Mouse (Mus musculus) lung, postnatal 4 days (tissue): ENCODE measurements around the gene Tnfsfm13.

Source experiments
- DNase-seq, 2 experiments: peaks; one replicate each; pipeline ENCODE4 v3.0.0; 2021

Tnfsfm13 gene

DNA sequence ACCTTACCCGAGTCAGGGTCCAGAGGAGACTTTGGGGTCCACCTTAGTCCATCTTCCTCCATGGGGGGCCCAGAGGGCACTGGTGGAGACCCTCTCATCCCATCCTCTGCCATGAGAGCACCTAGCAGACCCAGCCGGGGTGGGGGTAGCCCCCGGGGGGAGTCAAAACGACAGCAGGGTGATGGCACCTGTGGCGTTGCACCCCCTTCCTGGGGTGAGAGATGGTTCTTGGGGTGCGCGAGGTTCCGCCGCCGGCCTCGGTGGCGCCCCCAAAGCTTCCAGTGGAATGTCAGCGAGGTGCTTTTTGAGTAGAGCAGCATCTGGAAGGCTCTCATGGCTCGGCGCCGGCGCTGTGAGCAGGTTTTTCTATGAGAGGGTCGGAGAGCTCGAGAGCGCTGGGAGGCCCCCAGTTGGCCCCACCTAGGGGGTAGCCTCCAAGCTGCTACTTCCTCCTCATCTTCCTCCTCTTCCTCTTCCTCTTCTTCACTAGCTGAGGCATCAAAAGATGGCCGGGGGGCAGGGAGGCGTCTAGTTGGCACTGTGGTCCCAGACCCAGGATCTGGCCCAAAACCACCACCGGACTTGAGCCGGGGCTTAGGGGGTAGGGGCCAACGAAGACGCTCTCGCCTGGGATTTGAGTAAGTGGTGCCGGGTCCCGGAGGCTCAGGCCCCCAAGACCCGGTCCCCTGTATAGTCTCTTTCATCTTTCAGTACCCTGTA lies 15.6 kb downstream of the Tnfsfm13 start:
- DNase-seq, result no peak

- DNase-seq, result no peak
Observed at GRCm38 (mm10) chr11:69679144-69679543, 16.8 kb downstream of the Tnfsfm13 start.

DNA sequence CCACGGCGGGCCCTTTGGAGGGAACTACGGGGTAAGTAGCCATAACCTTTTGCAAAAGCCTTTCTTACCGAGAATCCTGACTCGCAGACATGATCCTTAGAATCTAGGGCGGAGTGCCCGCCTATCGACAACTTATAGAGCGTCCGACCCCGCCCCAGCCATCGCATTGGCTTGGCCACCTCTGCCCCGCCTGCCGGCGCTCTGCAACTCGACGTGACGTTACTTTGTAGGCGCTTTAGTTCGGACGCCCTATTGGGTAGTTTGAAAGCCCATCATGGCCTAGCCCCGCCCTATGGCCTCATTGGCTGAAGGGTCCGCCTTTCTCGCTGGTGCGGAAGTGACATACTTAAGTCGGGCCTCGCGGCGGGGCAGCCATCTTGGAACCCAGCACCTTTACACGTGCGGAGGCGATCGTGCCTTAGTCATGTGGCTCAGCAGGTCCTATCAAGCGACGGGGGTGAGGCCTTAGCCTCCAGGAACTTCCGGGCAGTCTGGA lies 23.6 kb downstream of the Tnfsfm13 start, which contains the start of gene Eif4a1:
Eif4a1 (minus strand) TSS at position 213 of the 496 bp plus-strand sequence.
- peak; percentile 100 for DNase-seq

DNA sequence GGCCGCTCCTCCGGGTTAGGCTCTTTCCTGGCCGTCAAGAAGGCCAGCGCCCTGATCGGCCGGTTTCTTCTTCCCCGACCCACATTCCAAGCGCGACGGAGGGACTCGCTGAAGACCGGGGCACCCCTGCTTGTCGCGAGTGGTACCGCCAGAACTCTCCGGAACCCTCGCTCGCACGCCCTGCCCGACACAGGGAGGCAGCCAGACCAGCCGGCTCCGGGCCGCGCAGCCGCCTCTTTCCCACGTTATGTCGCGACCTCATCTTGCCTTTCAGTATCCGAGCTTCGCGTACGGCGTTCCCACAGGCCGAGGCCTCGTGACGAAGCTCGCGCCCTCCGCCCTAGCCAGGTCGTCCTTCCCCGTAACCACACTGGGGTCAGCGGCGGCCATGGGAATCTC lies 24.2 kb downstream of the Tnfsfm13 start:
- DNase-seq, result no peak

DNA sequence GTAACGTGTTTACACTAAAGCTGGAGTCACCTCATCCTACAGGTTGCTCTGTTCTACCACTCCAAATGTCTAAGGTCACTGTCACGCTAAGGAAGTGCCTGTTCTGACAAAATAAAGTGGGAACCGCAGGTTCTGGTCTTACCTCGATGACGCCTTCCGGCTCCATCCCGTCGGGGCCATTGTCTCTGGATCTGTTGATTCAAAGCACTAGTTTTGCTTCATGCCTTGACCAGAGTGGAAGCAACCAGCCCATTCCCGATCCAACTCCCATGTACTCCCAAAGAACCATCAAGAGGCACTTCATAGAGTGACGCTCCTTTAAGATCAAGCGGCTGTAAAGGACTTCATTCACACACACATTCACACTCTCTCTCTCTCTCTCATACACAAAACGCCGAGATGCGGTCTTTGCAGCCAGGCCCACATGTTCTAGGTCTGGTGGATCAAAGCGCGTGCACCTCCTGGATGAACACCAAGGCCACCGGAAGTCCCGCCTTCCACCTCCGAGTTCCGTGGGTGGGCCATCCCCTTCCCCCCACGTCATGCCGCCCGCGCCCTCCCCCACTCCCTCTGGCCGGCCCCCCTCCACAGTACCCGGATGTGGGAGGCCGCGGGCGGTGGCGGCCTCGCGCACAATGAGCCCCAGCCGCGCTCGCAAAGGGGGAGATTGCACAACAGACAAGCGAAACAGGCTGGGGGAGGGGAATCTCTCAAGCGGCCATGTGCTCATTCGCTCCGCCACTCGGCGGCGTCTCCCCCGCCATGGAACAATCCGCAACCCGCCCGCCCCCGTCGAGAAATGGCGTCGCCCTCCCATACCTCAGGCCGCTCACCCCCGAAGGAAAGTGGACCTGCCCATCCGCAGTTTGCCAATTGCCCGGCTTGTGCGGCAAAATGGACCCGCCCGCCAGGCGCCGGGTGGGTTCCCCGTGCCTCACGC lies 24.8 kb downstream of the Tnfsfm13 start:
- peak; percentile 96 to 98 for DNase-seq

GRCm38 (mm10) chr11:69666665-69667005 lies 29.3 kb downstream of the Tnfsfm13 start:
- no peak for DNase-seq

GRCm38 (mm10) chr11:69665961-69666664 lies 29.8 kb downstream of the Tnfsfm13 start, which contains the start of gene Cd68:
TSS of gene Cd68 (minus strand) at chr11:69666153.
- peak; percentile 76 to 79 for DNase-seq

GRCm38 (mm10) chr11:69665457-69665960 lies 30.4 kb downstream of the Tnfsfm13 start:
- DNase-seq, result peak; percentile 16 to 26

- DNase-seq, result no peak
Observed at GRCm38 (mm10) chr11:69664841-69665240, 31.1 kb downstream of the Tnfsfm13 start.

DNA sequence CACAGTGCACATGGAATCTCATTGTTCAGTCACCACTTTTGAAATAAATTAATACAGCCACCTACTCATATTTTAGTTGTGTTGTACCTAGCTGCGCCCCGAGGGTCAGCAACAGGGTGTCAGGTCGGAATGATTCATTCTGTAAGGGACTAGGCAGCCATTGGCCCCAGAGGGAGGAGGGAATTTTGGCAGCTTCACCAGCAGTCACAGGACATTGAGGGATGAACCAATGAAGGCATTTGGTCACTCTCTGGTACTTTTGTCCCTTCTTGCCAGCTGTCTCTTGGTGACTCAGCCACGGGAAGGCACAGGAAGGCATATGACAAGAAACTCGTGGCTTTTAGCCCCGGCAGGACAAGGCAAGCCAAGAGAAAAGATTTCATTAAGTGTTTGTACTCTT lies 32.1 kb downstream of the Tnfsfm13 start:
- DNase-seq, result peak; percentile 14 to 32

DNA sequence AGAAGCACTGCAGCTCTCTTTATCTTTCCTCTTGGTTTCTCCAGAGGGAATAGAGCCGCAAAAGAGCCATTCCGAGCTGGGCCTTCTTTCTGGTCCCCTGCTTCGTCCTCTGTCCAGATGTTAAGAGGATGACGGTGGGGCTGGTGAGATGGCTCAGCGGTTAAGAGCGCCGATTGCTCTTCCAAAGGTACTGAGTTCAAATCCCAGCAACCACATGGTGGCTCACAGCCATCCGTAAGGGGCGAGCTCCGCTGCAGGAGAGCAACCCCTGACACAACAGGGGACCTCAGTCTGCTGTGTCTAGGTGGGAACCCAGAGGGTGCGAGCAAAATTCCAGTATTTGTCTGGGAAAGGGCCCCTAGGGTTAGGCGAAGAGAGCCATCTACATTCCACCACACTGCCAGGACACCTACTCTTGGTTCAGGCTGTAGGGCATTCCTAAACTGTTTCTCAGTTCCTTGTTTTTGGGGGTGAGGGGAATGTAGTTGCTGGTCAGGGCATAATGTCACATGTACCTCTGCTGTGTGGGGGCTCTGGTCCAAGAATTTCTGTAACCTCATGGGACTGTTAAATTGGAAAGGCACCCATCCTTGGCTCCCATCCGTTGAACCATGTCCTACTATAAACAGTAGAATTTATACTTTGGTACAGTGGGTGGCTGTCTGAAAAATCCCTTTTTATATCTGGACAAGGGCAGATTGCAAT lies 32.8 kb downstream of the Tnfsfm13 start:
- DNase-seq, result no peak

- peak; percentile 97 to 99 for DNase-seq
Observed at GRCm38 (mm10) chr11:69662213-69662966, 33.5 kb downstream of the Tnfsfm13 start, which contains the start of gene Mpdu1. TSS of gene Mpdu1 (minus strand) at chr11:69662642.

GRCm38 (mm10) chr11:69661221-69661881 lies 34.5 kb downstream of the Tnfsfm13 start:
- no peak for DNase-seq

- peak in 1 of 2 experiments; percentile 24 for DNase-seq
Observed at GRCm38 (mm10) chr11:69657462-69657881, 38.4 kb downstream of the Tnfsfm13 start.

DNA sequence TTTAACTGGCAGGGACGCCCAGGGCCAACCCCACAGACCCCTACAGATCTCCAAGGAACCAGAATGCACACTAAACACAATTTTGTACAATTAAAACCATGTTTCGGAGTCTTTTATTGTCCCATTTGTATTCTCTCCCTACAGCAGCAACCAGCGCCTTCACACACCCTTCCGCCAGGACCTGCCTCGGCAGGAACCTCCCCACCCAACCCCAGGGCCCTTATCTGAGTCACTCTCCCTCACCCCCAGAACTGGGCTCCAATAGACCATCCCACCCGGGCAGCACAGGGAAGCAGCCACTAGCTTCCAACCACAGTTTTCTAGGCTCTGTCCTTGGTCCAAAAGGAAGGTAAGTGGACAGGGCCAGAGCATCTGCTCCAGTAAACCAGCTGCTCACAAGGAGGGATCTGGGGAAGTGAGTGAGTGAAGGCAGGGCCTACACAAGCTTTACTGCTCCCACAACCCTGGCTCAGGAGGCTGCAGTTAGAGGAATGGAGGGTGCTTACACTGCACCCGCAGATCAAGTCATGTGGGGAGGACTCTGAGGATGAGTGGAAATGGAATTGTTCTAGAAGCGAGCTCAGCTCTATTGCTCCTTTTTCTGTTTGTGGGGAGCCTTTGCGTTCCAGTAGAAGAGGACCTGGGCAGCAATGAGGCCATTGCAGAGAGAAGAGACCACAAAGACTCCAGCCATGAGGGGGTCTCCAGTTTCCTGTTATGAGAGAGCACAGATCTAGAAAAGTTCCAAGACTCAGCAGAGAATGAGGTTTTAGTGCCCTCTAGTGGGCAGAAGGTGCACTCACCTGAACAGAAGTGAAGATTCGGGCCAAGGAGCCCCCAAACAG lies 39.1 kb downstream of the Tnfsfm13 start:
- peak in 1 of 2 experiments; percentile 66 for DNase-seq

DNA sequence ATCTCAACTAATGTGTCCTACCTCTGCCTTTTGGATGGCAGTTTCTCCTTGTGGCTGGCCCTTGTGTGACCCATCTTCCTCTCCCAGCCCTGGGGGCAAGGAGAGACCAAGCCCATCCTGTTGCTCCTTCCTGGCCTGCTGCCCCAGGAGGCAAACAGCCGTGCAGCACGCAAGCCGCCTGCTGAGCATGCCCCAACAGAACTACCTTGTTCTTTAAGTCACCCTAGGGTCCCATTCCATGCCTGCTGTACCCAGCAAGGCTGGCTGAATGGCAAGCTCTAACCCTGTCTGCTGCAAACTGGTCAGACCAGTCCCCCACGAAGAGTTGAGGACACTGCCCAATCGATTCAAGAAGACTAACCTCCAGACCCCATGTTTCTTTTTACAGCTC lies 39.8 kb downstream of the Tnfsfm13 start:
- DNase-seq, result peak in 1 of 2 experiments; percentile 24

DNA sequence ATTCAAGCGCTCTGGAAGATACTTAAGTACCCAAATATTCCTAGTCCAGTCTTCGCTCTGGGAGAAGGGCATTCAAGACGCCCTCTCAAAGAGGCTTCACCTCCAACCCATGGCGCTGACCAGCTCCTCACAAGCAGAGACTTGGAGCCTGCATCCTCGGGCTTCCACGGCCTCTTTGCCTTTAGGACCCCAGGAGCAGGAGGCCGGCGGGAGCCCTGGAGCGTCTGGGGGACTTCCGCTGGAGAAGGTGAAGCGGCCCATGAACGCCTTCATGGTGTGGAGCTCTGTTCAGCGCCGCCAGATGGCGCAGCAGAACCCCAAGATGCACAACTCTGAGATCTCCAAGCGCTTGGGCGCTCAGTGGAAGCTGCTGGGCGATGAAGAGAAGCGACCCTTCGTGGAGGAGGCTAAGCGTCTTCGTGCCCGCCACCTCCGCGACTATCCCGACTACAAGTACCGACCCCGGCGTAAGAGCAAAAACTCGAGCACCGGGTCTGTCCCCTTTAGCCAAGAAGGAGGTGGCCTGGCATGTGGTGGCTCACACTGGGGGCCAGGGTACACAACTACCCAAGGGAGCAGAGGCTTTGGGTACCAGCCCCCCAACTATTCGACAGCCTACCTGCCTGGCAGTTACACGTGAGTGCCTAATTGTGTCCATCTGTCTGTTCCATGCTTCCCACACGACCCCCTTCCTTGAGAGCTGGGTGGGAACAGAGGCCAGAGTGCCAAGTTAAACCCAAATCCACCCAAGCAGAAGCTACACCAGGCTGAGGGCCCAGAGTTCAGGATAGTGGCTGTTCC lies 40.4 kb downstream of the Tnfsfm13 start, which contains the start of gene Sox15:
Sox15 (plus strand) TSS at position 51 of the 801 bp plus-strand sequence.
- peak; percentile 80 for DNase-seq

- DNase-seq, result peak; percentile 17 to 37
Observed at GRCm38 (mm10) chr11:69654760-69655159, 41.1 kb downstream of the Tnfsfm13 start.

- DNase-seq, result no peak
Observed at GRCm38 (mm10) chr11:69653399-69653798, 42.5 kb downstream of the Tnfsfm13 start.
